Mouse (Mus musculus) colon, adult 2 months (tissue): ENCODE measurements around the gene Olfr1002. TPM values are rescaled to one million over a fixed set of nuclear protein-coding genes. Genes with fewer than 3 reads are reported as not detected.

Experiments
- polyA plus RNA-seq: library from polyadenylated mRNA; depleted of rRNA; stranded (reverse); fragments of >200 nt; gene quantifications from 2 replicates; pipeline ENCODE4 v1.2.3, GENCODE M21; 2012; rRNA removed

The Olfr1002 gene
- polyA plus RNA-seq = not detected in 2 replicates

DNA sequence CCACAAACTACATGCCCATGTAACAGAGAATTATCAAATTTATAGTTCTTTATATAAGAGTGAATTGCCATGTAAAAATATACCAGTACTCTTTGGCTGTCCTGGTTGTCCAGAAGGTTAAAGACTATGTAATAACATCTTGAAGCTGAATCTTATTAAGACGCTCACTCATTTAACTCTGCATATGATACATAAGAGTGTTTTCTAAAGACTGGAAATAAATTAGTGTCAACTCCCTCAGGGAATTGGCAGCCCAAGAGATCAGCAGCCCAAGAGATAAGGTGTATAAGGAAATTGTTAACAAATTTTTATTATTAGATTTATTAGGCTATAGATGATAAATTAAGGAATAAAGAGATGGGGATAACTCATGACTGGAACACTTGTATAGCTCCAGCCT lies at the start of gene Olfr1002:
TSS of gene Olfr1002 (minus strand) at position 101 of the 400 bp plus-strand sequence.

DNA sequence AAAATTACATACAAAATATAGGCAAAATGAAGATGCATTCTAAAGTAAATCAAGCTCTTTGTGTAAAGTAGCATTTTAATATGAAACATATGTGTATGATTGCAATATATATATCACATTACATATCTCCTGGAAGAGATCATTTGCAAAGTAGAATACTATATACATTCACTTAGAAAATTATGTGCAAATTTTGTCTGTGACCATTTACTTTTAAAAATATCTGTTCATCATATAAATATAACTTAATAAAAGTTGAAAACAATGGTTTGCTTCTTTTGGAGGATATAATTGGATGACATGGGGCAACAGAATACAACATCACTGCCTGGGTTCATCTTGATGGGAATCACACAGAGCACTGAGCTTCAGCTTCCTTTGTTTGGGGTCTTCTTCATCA lies 38.6 kb upstream of the Olfr1002 start, which contains the start of gene Olfr1008:
TSS of gene Olfr1008 (plus strand) at position 301 of the 400 bp plus-strand sequence.

DNA sequence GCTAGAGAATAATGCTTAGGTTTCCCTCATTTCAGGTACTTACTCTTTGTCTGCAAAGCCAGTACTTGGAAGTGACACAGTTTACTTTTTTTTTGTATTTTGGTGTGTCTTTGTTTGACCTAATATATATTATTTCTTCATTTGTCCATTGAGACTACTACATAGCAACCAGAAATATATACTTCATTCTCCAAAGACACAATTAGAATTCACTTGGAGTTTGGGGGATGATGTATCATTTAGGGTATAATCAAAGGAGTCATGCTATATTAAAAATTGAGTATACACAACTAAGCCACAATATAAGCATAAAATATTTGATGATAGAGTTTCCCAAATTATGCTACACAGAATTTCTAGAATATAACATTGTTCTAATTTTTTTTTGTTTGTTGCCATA lies 28.2 kb upstream of the Olfr1002 start, which contains the start of gene Olfr1006:
TSS of gene Olfr1006 (minus strand) at position 101 of the 400 bp plus-strand sequence.

DNA sequence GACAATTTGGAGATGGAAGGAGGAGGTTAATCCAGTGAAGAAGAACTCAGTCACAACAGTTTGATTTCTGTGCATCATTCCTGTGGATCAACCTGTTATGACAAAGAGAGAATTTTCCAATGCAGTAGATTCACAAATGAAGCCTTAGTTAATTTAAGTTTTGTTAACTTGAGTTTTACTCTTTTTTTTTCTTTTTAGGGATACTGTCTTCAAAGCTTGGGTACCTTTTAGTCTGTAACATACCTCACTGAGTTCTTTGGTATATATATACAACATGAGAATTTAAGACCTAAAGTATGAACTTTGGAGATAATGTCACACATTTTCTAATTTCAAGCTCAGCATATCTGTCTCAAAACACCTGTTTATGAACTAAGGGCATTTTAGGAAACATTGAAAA lies 13.9 kb upstream of the Olfr1002 start, which contains the start of gene Olfr154:
TSS of gene Olfr154 (minus strand) at position 101 of the 400 bp plus-strand sequence.

DNA sequence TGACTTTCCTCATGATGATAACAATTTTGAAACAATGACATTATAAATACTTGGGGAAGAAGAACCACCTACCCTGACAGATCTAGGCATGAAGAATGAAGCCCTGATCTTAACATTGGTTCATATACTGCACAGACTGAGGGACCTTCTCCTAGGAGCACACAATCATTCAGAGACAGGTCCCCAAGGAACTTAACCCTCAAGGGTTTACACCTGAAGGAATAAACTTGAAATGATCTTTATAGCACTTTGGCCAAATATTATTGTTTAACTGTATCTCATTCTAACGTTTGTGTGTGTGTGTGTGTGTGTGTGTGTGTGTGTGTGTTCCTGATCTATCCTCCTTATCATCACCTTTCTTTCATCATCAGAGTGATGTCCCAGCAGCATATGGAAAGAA lies 38.7 kb downstream of the Olfr1002 start, which contains the start of gene Olfr1000:
TSS of gene Olfr1000 (minus strand) at position 101 of the 400 bp plus-strand sequence.

Other genes starting within 250 kb of the Olfr1002 start
- gene Olfr992, start 241.2 kb downstream of the Olfr1002 start, polyA plus RNA-seq = not detected in 2 replicates
- not detected in 2 replicates for gene Olfr993, start 235.8 kb downstream of the Olfr1002 start, polyA plus RNA-seq
- not detected in 2 replicates for gene Olfr994, start 214.3 kb downstream of the Olfr1002 start, polyA plus RNA-seq
- gene Olfr995, start 207.1 kb downstream of the Olfr1002 start, polyA plus RNA-seq = not detected in 2 replicates
- gene 4833423E24Rik, start 131.7 kb downstream of the Olfr1002 start, polyA plus RNA-seq = not detected in 2 replicates
- gene Olfr996, start 71.5 kb downstream of the Olfr1002 start, polyA plus RNA-seq = not detected in 2 replicates
- gene Olfr998, start 61.8 kb downstream of the Olfr1002 start, polyA plus RNA-seq = not detected in 2 replicates
- not detected in 2 replicates for gene Olfr1000, start 38.8 kb downstream of the Olfr1002 start, polyA plus RNA-seq
- not detected in 2 replicates for gene Olfr154, start 13.8 kb upstream of the Olfr1002 start, polyA plus RNA-seq
- not detected in 2 replicates for gene Olfr1006, start 28.1 kb upstream of the Olfr1002 start, polyA plus RNA-seq
- gene Olfr1008, start 38.7 kb upstream of the Olfr1002 start, polyA plus RNA-seq = not detected in 2 replicates
- gene Olfr1009, start 64.7 kb upstream of the Olfr1002 start, polyA plus RNA-seq = not detected in 2 replicates
- not detected in 2 replicates for gene Olfr1012, start 112.1 kb upstream of the Olfr1002 start, polyA plus RNA-seq
- not detected in 2 replicates for gene Olfr1013, start 116.4 kb upstream of the Olfr1002 start, polyA plus RNA-seq
- not detected in 2 replicates for gene Olfr1014, start 122.0 kb upstream of the Olfr1002 start, polyA plus RNA-seq
- not detected in 2 replicates for gene Olfr1015, start 131.3 kb upstream of the Olfr1002 start, polyA plus RNA-seq
- not detected in 2 replicates for gene Olfr1016, start 151.8 kb upstream of the Olfr1002 start, polyA plus RNA-seq
- gene Olfr1018, start 167.8 kb upstream of the Olfr1002 start, polyA plus RNA-seq = not detected in 2 replicates
- not detected in 2 replicates for gene Olfr1019, start 194.8 kb upstream of the Olfr1002 start, polyA plus RNA-seq
- not detected in 2 replicates for gene Olfr1020, start 196.3 kb upstream of the Olfr1002 start, polyA plus RNA-seq
- gene Olfr1022, start 217.9 kb upstream of the Olfr1002 start, polyA plus RNA-seq = not detected in 2 replicates
- not detected in 2 replicates for gene Olfr1023, start 234.9 kb upstream of the Olfr1002 start, polyA plus RNA-seq